Mouse (Mus musculus) megakaryocyte progenitor cell, adult 5-6 weeks (primary cell): Measurements from ENCODE around the gene Abhd17c. TPM values are rescaled to one million over a fixed set of nuclear protein-coding genes. Genes with fewer than 3 reads are reported as not detected.
"Not testable (repeated sequence)": the region's sequence is repeated elsewhere in the genome, so short reads cannot be mapped to it uniquely, and the experiment has no call there.

Experiments
- ATAC-seq: replicated peaks from 2 replicates; pipeline ENCODE4 v1.8.0; 2016; ENCODE audit warnings: mild to moderate bottlenecking, moderate TSS enrichment, inconsistent platforms; ENCODE audit not compliant: poor library complexity
- total RNA-seq, 2 experiments: library from RNA; stranded (forward) in 1 of 2; stranded (reverse) in 1 of 2; fragments of 157-497, 149-512 nt in 1 of 2; fragments of 200-1000 nt in 1 of 2; gene quantifications; 2 replicates each; pipeline versions ENCODE4 v1.2.3 to v1.2.4; 2015 to 2017

The Abhd17c gene
- total RNA-seq, 2 experiments from 2014 or later: 26.8 to 46.1 TPM

DNA sequence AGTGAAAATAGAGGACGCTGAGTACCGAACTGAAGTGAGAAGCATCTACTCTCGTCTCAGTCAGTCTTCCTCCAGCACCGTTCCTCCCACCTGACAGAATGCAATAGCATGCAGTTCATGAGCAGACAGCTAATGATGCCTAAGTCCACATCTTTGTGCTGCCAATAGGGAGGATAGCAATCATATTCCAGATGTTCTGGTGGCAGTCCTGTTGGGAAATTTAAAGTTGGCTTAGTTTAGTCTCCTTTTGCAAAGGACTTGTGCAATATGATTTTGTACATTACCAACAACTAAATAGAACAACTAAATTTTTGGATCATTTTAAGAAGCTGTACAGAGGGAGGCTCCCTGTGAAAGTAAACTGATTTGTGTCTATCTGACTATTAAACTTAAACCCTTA, 2.1 kb upstream of the Abhd17c start:
- ATAC-seq: no peak

DNA sequence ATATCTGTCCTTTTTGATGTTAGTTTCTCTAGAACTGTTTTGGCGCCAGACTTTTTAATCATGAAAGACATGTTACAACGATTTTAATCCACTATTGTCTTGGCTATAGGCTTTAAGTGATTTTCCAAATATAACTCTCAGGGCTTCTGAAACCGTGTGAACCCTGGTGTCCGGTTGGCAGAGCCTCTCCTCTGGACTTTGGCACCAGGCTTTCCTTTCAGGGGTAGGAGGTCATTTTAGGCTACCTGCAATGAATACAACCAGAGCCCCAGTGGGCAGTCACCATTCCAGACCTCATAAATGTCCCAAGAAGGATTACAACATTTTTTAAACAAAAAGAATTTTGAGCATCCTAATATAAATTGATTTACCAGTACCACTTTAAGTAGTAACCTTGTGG, 1.1 kb upstream of the Abhd17c start:
- ATAC-seq: no peak

DNA sequence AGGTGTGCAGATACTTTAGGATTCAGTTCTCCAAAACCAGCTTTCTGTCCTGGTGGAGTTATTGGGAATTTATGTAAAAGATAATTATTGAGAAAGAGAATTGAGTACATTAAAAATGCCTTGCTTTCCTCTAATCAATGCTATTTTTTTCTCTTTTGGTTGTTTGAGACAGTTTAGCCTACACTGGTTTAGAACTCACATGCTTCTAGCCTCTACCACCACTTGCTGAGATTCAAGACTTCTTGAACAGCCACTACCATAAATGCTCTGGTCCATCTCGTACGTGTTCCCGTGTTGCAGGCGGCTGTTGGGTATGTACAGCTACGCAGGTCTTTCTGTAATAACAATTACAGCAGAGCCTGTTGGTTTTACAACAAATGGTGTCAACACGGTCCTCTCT, 681 bp upstream of the Abhd17c start:
- no peak for ATAC-seq

DNA sequence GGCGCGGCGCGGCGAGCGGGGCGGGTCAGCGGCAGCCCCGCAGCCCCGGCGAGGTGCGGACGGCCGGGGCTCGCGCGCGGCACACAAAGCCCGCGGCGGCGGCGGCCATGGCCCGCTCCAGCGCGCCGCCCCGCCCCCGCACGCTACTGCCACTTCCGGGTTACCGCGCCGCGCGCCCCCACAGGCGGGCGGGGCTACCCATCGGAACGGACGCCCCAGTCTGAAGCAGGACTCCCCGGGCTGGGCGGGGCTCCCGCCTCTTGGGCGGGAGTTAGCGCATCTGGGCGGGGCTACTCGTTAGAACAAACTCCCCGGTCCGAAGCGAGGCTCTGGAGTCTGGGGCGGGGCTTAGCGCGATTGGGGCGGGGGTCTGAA, 254 bp upstream of the Abhd17c start:
- ATAC-seq: peak; percentile 89

DNA sequence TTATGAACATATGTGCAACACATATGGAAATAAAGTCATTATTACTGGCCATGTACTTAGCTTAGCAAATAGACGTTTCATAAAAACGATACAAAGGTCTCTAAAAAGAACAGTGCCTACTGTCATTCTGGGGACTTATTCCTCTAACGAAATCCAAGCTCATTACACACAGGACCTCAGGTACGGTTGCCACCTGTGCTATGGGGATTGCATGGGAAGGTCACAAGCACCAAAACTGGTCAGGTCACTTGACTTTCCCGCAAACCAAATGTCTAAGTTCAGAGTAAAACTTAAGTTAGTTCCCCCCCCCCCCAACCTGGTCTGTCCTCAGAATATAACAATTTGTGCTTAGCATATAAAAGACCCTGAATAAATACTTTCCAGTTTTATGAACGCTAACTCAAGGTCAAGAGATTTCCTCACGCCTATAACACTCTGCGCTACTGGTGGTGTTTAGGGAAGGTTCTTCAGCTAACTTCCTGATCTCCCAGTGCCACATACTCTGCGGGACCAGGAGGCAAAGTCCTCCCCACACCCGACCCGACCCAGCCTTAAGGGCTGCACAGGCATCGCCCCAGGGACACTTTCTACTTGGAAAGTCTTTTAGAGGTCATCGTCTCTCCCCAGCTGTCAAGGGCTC, 1.2 kb downstream of the Abhd17c start:
- ATAC-seq: peak; percentile 43

DNA sequence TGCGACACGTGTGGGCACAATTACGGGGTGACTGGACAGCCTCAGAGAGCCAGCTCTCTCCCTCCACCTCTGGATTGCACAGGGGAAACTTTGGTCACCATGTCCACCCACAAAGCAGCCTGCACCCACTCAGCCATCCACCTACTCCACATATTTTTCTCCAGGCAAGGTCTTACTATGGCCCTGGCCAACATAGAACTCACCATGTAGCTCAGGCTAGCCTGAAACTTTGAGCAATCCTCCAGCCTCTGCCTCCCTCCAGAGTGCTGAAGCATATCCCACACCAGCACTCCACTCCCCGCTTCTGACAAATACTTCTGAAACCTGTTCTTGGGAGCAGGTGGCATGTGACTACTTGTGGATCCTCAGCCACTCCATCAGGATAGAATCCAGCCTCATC, 1.9 kb downstream of the Abhd17c start:
- no peak for ATAC-seq

DNA sequence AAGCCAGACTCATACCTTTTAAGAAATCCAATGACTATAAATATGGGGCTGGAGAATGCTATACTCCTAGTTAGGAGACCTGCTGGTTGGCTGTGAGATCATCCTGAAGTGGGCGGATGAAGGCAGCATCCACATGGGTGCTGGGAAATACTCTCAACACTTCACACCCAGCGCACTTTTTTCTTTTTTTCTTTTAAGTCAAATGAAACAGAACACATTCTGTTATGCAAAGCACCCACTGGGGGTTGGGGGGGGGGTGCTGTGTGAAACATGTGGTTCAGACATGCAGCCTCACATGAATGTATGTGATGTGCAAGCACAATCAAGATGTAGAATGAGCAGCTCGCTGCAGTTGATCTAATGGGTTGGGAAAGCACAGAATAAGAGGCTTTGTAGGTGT, 2.8 kb downstream of the Abhd17c start:
- no peak for ATAC-seq

DNA sequence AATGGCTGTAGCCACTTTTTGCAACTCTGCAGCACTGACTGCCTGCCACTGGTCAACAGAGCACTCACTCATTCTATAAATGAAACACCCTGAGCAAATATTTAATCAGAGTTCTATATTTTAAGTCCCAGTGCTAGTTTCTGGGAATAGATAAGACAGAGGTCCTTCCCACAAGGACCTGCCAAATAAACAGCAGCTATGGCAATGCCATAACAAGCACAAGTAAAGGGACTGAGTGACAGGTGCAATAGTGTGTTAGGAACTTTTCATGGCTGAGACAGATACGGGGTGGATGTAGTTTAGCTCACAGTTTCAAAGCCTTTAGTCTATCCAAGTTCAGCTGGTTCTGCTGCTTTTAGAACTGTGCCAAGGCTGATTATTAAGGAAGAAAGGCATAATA, 3.9 kb downstream of the Abhd17c start:
- no peak for ATAC-seq

DNA sequence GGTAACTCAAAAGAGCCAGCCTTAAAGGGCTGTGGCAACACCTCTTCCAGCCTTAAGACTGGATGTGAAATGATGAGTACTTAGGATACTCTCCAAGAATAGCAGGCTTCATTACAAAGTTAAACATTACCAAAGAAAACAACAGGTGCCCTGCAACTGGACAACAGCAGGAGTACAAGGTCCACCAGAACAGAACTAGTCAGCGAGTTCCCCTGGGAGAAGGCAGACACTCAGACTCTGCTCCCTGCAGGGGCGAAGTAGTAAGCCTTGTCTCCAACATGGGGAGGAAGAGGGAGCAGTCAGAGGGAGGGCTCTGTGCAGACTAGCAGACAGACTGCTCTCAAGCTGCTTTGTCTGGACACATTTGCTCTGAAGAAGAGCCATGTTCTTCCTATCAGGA, 6.1 kb downstream of the Abhd17c start:
- ATAC-seq: no peak

DNA sequence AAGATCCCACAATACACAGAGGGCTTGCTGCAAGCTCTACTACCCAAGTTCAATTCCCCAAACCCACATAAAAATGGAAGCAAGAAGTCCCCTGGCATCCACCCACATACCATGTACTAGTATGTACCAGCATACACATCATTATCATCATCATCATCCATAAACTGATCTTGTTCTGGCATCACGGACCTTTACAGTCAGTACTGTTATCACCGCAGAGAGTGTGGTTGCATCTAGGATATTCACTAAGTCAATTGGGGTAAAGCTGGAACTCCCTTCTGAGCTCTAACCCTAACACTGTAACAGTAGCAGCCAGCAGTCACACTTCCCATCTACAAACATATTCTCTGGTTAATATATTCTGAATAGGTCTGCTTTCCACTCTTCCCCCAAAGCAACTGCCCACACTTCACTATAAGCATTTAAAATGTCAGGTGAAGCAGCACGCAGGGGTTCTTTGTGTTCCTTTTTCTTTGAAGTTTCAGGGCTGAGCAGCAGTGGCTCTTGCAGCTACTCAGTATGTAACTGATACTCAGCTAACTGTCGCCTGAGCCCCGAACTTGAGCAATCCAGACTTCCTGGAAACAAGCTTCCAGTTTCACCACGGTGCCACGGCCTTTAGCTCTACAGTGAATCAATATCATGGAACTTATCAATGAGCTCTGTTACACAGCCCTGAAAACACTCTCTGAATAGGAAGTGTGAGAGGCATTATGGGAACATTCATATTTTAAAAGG, 8.8 kb downstream of the Abhd17c start:
- ATAC-seq: peak; percentile 83

DNA sequence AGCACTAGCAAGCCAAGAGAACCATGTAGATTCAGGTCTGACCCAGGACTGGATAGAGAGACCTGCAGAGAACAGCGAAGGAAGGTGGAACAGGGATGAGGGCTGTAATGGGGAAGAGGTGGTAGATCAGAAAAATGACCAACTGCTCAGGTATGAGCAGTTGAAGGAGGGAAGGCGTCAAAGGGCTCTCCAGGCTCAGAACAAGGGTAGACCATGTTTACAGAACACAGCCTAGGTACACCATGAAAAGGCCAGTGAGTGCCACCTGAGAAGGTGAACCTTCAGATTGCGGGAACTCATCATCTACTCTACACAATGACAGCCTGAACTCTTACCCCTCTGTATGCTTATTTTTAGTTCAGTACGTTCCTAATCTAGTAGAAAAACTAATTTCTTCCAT, 9.5 kb downstream of the Abhd17c start:
- ATAC-seq: no peak

DNA sequence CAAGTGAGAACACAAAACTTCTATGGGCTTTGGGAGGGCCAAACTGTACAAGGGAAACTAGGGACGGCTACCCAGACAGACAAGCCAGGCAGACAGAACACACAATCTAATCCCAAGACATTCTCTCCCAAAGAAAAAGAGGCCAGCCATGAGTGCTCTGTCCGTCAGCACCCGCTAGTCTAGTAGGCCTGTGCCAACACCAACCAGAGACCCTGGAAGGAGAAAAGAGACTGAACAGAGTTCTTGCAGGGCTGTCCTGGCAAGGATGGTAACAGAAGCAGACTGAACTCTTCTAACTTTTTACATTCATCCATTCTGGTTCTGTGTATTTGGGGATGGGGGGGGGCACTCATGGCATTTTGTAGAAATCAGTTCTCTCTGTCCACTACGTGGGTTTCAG, 12.1 kb downstream of the Abhd17c start:
- no peak for ATAC-seq

DNA sequence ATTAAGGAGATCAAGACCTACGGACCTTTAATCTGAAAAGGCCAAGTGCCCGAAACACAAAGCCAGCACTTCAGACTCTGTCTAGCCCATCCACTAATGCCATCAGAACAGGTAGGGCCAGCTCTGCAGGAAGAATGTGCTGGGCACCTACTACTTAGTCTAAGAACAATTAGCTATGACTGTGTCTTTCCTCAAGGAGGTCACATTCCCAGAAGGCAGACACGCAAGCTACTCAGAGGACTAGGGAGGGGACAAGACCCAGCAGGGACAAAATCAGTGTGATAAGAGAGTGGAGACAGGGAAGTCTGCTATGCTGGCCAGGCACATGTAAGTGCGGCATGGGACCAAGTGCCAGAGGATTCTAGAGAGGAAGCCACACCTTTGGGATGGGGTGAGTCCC, 13.0 kb downstream of the Abhd17c start:
- ATAC-seq: no peak

DNA sequence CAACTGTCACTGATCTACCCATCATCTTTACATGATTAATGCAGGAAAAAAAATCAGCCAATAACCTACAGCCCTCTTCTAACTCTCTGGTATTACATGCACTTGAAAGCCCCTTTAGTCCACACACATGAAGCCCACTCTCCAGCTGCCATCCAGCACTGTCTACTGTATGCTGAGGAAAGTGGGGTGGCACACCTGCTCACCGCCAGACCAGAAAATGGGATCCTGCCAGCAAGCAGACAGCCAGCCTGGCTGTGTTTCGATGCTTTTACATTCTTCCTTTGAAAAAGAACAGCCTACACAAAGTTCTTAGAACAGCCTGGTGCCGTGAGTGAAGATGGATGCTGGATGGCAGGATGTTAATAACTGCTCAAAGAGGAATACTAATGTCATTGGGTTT, 13.9 kb downstream of the Abhd17c start:
- no peak for ATAC-seq

DNA sequence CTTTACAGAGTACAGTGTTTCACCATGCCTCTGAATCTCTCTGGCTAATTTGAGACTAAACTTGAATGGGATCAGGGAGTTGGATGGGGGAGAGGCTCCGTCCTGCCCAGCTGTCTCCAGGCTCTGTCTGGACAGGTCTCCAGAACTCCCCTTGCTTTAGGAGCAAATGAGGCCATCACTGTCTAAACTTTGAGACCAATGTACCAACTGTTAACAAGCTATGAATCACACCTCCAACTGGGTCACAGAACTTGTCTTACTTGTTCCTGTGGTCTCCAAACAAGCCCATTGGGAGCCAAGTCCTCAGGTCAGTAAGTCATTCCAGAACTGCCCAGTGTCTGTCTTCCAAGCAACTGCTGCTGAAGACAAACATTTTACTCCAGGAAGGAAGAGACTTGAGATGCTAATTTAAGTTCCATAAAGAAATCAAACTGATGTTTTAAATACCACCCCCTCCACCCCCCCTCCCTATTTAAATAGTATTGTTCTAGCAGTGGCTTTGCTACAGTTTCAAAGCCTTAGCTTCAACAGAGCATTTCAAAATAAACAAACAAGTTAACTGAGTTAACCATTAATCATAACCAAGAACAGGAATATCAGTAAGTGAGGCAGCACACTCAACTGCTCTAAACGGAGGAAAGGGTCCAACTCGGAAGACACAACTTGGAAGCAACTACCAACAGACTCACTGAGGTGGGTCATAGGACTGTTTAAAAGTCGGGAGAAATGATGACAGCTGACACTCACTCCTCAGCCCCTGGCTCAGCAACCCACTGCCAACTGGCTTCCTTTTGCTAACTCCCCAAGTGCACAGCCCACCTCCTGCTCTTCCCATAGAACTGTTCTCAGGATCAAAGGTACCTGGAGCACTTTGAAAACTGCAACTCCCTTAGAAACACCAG, 15.6 kb downstream of the Abhd17c start:
- no peak for ATAC-seq

DNA sequence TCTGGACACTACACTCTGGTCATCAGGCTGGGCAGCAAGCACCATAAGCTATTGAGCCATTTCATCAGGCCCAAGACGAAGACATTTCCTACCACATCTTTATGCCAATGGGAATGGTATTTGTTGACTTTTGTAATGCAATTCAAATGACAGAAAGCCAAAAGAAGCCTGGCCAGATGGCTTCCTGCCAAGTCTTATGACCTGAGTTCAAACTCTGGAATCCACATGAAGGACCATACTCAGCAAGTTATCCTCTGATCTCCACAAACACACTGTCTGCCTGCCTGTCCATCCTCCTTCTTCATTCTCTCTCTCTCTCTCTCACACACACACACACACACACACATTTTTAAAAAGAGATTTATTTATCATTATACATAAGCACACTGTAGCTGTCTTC, 19.0 kb downstream of the Abhd17c start:
- ATAC-seq: no peak

DNA sequence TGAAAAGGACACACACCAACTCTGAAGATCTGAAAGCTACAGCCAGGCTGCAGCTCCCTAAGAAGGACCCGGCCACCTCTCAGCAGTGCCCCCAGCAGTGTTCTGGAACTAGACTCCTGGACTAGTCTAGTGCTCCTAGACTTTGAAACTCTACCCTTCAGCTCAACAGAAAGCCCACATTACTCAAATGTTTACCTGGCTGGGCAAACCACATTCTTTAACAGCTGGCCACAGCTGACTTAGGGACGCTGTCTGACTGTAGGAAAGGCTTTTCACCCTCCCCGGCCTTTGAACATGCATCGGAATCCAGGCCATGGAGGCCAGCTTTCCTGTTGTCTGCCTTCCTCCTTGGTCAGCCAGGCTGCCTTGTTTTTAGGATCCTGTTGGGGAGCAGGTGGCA, 20.0 kb downstream of the Abhd17c start:
- no peak for ATAC-seq

DNA sequence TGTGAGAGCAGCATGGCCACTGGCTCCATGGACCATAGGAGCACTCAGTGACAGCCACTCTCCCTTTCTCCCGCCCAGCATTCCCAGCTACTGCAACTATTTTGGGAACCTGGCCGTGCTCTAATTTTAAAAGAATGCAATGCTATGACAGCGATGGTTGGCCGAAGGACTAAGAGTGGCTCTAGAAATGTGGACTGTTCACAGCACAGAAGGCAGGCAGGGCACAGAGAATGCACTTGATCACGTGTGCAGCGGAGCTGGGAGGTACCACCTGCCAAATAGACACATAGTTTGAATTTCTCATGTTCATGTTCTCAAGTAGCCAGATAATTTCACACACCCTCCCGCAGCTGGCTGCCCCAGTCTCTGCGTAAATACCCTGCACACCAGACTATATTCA, 23.0 kb downstream of the Abhd17c start:
- no peak for ATAC-seq

DNA sequence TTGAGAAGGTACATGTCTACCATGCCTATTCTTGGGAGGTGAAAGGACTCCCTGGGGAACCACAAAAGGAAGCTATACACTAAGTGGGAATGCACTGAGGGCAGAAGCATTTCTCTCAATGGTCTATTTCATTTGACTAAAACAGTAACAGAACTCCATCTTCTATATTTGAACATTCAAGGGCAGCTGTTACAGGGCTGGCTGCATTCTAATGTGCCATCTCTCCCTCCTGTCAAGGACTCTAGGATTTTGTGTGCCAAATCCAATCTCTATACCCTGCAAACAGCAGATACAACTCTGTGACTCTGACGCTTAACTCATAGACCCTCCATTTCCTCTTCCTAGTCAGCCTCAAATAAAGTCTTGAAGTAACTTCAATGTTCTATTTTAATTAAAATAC, 26.0 kb downstream of the Abhd17c start:
- ATAC-seq: no peak

DNA sequence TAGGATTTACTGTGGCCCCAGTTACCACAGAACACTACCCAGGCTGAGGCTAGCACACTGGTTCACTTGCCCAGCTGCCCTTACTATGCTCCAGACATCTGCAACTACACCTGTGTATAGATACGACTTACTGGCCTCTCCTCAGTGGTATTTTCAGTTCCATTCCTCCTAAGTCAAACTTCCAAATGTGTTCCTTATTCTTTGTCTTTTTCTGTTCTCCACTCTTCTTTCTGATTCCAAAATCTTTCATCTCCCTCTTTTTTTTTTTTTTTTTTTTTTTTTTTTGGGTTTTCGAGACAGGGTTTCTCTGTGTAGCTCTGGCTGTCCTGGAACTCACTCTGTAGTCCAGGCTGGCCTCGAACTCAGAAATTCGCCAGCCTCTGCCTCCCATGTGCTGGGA, 28.0 kb downstream of the Abhd17c start:
- not testable (repeated sequence) for ATAC-seq

DNA sequence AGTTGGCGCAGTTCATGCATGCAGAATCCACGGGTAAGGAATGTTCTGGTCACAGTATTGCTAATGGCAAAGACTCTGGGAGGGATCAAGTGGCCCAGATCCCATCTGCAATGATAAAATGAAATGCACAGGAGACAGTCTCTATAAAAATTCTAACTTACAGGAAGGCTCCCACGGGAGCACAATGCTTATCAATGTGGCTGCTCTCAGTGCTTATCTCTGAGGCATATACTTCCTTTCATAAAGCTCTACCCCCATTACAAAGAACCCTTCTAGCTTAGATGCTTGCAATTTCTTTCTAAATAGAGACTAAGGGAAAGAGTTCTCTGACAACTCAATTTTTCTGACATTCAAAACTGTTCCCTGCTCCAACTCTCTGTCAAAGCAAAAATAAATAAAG, 29.9 kb downstream of the Abhd17c start:
- ATAC-seq: no peak
